Mouse (Mus musculus) regulatory T cell (primary cell): ENCODE measurements around the gene Ism2.

Experiments used
- in situ Hi-C: fragments of 300-600 bp; cut with MboI, MseI; formaldehyde crosslinking; loops from one replicate; pipeline ENCODE4 v1.15.1; 2025; ENCODE audit warnings: high pct_unique_total_duplicates

Gene Ism2

GRCm38 (mm10) chr12:87236882-87237483 is 62.5 kb downstream of the Ism2 start:
- in situ Hi-C loops, result no loop called here

GRCm38 (mm10) chr12:87230379-87230895 is 69.1 kb downstream of the Ism2 start:
- in situ Hi-C loops, result no loop called here

GRCm38 (mm10) chr12:87229633-87230032 is 69.9 kb downstream of the Ism2 start:
- in situ Hi-C loops, result no loop called here
